Mouse (Mus musculus) heart, embryonic 16.5 days (tissue): ENCODE results near the gene Setd1b. TPM values are rescaled to one million over a fixed set of nuclear protein-coding genes. Genes with fewer than 3 reads are reported as not detected.

ENCODE experiments used
- ATAC-seq: fragments of 200-750 bp; cut with Nextera tagmentation; replicated peaks from 2 replicates; pipeline ENCODE4 v1.8.0; 2017; ENCODE audit warnings: moderate number of reproducible peaks; ENCODE audit not compliant: insufficient read depth, low FRiP score; ENCODE audit errors: extremely low read depth
- H3K27ac ChIP-seq: fragments of 300-500 bp; sonication (generic); 2 replicates; pipeline ENCODE4 v1.5.1; 2014; ENCODE audit warnings: mild to moderate bottlenecking, low read length, control low read depth, moderate library complexity
- H3K27me3 ChIP-seq: fragments of 300-500 bp; sonication (generic); 2 replicates; pipeline ENCODE4 v1.6.1; 2014; ENCODE audit warnings: low read length, mixed read lengths; ENCODE audit not compliant: control insufficient read depth, insufficient read depth
- H3K36me3 ChIP-seq: fragments of 300-500 bp; sonication (generic); 2 replicates; pipeline ENCODE4 v1.6.1; 2014; ENCODE audit not compliant: control insufficient read depth, insufficient read depth
- H3K4me1 ChIP-seq: fragments of 300-500 bp; sonication (generic); 2 replicates; pipeline ENCODE4 v1.6.1; 2014; ENCODE audit warnings: low read length, mixed read lengths; ENCODE audit not compliant: control insufficient read depth, insufficient read depth
- H3K4me2 ChIP-seq: fragments of 300-500 bp; sonication (generic); 2 replicates; pipeline ENCODE4 v1.6.1; 2014; ENCODE audit warnings: low read depth, mild to moderate bottlenecking, control low read depth, low read length
- H3K4me3 ChIP-seq: fragments of 300-500 bp; sonication (generic); 2 replicates; pipeline ENCODE4 v1.5.1; 2014; ENCODE audit warnings: mild to moderate bottlenecking, control low read depth, low read length
- H3K9ac ChIP-seq: fragments of 300-500 bp; sonication (generic); 2 replicates; pipeline ENCODE4 v1.6.1; 2014; ENCODE audit warnings: low read length, control low read depth
- H3K9me3 ChIP-seq: fragments of 300-500 bp; sonication (generic); replicated peaks from 2 replicates; pipeline ENCODE4 v1.6.1; 2016; ENCODE audit warnings: low read length; ENCODE audit not compliant: control insufficient read depth
- WGBS: fragments of 180-500 bp; shearing (Covaris S2); extraction: QIAGEN DNeasy Blood & Tissue Kit; methylation state at CpG from one replicate; pipeline ENCODE4 v1.1.7; 2014; 5-methylcytosine and 5-hydroxymethylcytosine counted together
- polyA plus RNA-seq: library from polyadenylated mRNA; unstranded; fragments of >200 nt; fragmentation: Nextera tagmentation; extraction: Ambion mirVana; gene quantifications from 2 replicates; pipeline ENCODE4 v1.2.1, GENCODE M21; 2015

Gene Setd1b
- polyA plus RNA-seq, 1 experiment from 2014 or later = 6.5 TPM

DNA sequence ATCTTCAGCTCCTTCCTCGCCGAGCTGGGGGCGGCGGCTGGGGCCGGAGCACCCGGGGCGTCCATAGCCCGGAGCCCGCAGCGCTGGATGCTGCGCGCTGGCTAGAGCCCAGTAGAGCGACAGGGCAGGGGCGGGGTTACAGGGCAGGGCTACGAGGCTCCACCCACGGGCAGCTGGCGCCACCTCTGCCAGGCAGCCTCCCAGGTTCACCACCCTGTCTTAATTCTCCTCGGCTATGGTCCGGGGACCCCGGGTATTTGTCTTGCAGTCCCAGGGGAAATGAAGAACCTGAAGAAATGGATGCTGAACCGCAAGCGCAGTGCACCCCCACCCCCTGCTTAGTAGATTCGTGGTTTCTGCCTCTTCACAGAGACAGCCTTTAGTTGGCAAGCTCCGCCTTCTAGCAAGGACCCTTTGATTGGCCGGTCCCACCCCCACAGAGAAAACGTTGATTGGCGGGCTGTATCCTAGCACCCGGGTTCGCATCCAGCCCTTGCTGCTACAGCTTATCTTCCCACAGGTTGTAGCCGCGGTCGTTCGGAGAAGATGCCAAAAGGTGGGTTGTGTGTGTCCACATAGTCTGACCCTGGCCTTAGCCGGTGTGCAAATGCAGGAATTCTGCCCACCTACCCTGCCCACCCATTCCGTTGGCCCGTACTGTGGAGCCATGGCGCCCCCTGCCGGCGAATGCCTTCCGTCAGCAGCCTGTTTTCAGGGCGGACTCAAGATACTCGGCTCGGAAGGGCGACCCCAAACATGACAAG lies 9.5 kb upstream of the Setd1b start, which contains the start of gene Rhof:
TSS of gene Rhof (minus strand) at position 385 of the 764 bp plus-strand sequence.
- ATAC-seq = no peak
- 2% methylated on average over 44 of the region's 44 CpGs for WGBS
- peak within 1 kb of the TSS; percentile 100 for H3K27ac ChIP-seq
- H3K27me3 ChIP-seq = no peaks in the 10 kb centered on the region
- peak within 1 kb of the TSS; percentile 72 for H3K9ac ChIP-seq
- H3K9me3 ChIP-seq = no peaks in the 10 kb centered on the region
- H3K4me1 ChIP-seq = peaks cover 59% of the 10 kb centered on the region
- H3K36me3 ChIP-seq = 0 out of 2 replicates have a peak, but pooled peaks cover 3% of the 10 kb centered on the region
- peak within 1 kb of the TSS; percentile 54 for H3K4me3 ChIP-seq
- peak within 1 kb of the TSS; percentile 98 for H3K4me2 ChIP-seq

DNA sequence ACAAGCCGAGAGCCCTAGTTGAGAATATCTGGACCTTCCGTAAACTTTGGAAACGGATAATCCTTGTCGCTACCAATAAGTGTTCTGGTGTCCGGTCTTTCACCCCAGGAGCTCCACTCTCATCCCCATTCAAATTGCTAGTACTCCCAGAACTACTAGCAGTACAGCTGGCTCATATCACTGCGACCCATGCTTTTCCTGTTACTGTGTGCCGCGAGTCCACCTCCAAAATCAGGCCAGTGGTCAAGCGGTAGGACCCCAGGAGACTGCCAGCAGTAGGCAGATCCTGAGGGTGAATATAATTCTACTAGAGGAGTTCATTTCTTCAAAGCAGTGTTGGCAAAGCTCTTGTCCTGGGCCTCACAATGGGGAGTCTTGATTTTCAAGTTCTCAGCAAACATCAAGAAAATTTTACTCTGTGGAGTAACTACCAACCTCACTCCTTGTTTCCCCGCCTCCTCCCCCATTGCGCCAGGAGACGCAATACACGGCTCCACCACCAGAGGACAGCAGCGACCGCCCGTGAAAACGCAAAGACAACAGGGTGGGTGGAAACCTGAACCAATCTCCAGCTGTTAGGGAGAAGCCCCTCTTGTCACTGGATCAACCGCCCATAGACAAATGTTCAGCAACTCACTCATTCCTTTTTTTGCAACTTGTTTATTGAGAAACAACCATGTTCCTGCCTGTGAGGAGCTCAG lies 8.8 kb upstream of the Setd1b start:
- H3K4me1 ChIP-seq = peaks cover 66% of the 10 kb centered on the region
- peak overlapping the region; percentile 72; the same call in 1 of the 2 replicates for H3K9ac ChIP-seq
- 20% methylated on average over 18 of the region's 18 CpGs for WGBS
- no peak for ATAC-seq
- H3K4me2 ChIP-seq = peak overlapping the region; percentile 98
- peak overlapping the region; percentile 20; the same call in 1 of the 2 replicates for H3K4me3 ChIP-seq
- H3K36me3 ChIP-seq = 0 out of 2 replicates have a peak, but pooled peaks cover 3% of the 10 kb centered on the region
- peak overlapping the region; percentile 100 for H3K27ac ChIP-seq
- H3K9me3 ChIP-seq = no peaks in the 10 kb centered on the region
- no peaks in the 10 kb centered on the region for H3K27me3 ChIP-seq

DNA sequence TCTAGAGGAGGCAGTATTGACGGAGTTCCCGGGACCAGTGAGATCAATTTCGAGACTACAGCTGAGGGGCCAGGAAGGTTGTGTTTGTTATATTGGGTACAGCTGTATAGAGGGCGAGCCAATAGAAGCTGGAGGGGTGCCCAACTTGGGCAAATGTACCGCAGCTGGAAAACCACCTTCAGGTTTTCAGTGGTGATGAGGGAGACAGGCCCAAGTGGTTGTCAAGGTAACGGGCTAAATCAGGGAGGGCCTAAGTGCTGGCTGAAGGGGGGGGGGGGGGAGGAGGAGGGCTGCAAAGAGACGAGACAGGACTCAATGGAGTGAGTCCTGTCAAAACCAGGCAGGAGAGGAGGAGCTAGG lies 8.2 kb upstream of the Setd1b start:
- 26% methylated on average over 7 of the region's 7 CpGs for WGBS
- Histone ChIP-seq H3K4me3 (peak overlapping the region; percentile 20; the same call in 1 of the 2 replicates), H3K9ac (peak overlapping the region; percentile 72; the same call in 1 of the 2 replicates), H3K9me3 (no peaks in the 10 kb centered on the region), H3K27me3 (no peaks in the 10 kb centered on the region), H3K36me3 (0 out of 2 replicates have a peak, but pooled peaks cover 3% of the 10 kb centered on the region), H3K4me2 (peak overlapping the region; percentile 98), H3K4me1 (peaks cover 68% of the 10 kb centered on the region), H3K27ac (peak overlapping the region; percentile 100)
- ATAC-seq = no peak

DNA sequence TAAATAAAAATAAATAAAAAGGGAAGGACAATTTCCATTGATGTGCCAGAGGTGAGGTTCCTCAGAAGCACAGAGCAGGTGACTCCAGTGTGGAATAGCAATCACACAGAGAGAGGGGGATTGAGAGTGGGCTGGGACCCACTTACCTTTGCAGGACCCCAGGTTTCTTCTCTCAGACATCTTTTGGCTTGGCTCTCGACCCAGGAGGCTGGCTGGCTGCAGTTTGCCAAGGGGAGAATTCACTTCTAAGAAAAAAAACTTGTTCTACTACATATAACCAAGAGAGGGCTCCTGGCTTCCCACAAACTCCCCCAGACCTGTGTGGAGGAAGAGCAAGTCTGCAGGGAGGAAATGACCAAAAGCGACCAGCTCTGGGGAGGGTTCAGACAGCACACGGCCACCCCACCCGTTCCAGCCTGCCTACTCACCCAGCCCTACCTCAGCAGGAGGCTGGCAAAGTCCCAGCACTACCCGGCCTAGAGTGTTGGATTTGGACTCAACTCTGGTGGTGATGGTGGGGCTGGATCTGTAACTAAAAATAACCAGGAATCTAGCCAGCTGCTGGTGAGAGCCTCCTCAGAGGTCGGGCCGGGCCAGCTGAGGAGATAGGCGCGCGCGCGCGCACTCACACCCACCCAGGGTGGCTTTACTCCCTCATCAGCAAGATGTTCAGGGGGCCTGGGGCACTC lies 7.7 kb upstream of the Setd1b start:
- Histone ChIP-seq H3K4me2 (peak overlapping the region; percentile 98), H3K9me3 (no peaks in the 10 kb centered on the region), H3K27ac (peak overlapping the region; percentile 100), H3K36me3 (0 out of 2 replicates have a peak, but pooled peaks cover 3% of the 10 kb centered on the region), H3K27me3 (no peaks in the 10 kb centered on the region), H3K4me1 (peaks cover 66% of the 10 kb centered on the region), H3K4me3 (peak overlapping the region; percentile 73), H3K9ac (peak overlapping the region; percentile 72)
- ATAC-seq = peak; percentile 7
- WGBS = 6% methylated on average over 13 of the region's 13 CpGs

DNA sequence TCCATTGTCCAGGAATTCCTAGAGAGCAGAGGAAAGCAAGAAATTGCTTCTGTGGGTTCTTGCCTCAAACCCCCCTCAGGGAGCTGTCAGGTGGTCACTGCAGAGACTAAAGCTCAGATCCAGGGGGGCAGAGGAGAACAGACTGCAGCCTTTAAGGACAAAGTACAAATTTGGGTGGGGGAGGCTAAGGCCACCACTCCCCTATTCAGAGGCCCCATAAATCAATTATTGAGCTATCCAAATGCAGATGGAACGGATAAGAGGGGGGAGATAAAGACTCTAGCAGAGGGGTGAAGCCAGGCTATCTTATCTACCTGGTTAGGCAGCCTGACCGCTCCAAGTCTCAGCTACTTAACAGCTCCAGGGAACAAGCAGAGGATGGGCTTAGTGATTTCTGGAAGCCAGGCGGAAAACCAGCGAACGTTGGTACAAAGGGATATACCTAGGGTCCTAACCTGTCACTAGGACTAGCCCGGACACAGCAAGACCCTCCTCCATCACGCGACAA lies 7.1 kb upstream of the Setd1b start:
- WGBS = 19% methylated on average over 8 of the region's 8 CpGs
- H3K27ac ChIP-seq = peak overlapping the region; percentile 100

DNA sequence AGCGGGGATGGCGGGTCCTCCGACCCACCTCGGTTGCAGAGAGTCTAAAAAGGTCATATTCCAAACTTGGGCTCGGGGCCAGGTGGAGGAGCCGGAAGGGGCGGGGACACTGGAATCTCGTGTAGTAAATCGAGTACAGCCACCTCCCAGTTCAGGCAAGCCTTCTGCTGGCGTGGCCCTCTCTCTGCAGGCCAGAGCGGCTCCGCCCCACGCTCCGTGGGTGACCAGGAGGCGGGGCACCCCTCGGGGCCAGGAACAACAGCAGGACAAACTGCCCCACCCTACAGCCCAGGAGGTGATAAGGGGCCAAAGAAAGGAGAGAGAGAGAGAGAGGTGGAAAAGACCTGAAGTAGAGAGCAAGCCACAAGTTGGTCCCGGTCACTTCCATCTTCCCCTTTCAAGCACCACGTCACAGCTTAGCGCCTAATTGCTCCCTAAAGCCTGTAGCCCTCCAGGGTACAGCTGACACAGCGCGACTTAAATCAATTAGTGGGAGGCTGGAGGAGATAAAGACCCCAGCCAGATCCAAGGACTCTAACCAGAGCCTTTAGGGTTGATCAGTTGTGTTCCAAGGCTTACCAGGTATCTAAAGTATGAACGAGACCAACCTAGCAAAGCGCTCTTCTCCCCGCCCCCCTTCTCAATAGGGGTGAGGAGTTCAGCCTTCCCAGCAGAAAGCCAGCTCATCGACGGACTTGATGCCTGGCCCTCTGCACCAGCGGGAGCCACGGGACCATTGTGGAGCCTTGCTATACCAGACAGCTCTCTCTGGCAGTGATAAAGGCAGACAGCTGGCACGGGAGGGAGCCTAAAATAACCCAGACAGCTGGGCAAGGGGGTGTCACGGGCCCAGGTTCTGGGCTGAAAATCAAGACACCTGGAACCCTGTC lies 6.3 kb upstream of the Setd1b start:
- peak; percentile 29 for ATAC-seq
- Histone ChIP-seq H3K36me3 (0 out of 2 replicates have a peak, but pooled peaks cover 3% of the 10 kb centered on the region), H3K4me3 (peak overlapping the region; percentile 73), H3K4me1 (peaks cover 68% of the 10 kb centered on the region), H3K27me3 (no peaks in the 10 kb centered on the region), H3K27ac (peak overlapping the region; percentile 100), H3K9ac (peak overlapping the region; percentile 72), H3K4me2 (peak overlapping the region; percentile 98), H3K9me3 (no peaks in the 10 kb centered on the region)
- WGBS = 3% methylated on average over 30 of the region's 30 CpGs

More for the DNA sequence above, 7.1 kb upstream of the Setd1b start:
- 0 out of 2 replicates have a peak, but pooled peaks cover 3% of the 10 kb centered on the region for H3K36me3 ChIP-seq
- no peaks in the 10 kb centered on the region for H3K27me3 ChIP-seq
- peaks cover 68% of the 10 kb centered on the region for H3K4me1 ChIP-seq
- peak overlapping the region; percentile 72 for H3K9ac ChIP-seq
- ATAC-seq = no peak
- no peaks in the 10 kb centered on the region for H3K9me3 ChIP-seq
- peak overlapping the region; percentile 73 for H3K4me3 ChIP-seq
- H3K4me2 ChIP-seq = peak overlapping the region; percentile 98

DNA sequence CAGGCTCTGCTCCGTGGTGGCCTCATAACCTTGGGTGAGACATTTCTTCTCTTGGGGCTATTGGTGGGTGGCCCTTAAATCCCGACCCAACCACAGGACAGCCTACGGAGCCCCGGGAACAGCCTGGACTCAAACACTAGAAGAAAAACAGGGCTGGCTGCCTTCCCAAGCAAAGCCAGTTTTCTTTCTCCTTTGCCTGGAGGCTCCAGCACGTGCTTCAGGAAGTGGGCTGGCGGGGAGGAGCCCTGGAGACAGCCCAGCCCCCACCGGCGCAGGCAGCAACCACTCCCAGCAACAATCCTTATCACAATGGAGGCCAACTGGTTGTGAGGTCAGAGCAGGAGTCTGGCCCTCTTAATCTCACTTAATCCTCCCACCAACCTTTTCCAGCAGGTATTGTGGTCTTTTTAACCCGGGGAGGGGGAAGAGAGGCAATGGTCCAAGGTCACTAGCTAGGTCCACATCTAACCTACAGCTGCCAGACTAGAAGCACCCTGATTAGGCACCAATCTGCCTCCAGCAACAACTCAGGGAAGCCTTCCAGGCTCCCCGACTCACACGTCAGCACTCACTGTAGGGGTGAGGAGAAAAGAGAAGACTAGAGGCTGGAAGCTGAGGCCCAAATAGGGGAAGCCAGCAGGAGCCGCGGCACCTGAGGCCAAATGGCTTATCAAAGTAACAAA lies 5.5 kb upstream of the Setd1b start:
- Histone ChIP-seq H3K9ac (peak overlapping the region; percentile 100), H3K9me3 (no peaks in the 10 kb centered on the region), H3K4me1 (peaks cover 68% of the 10 kb centered on the region), H3K36me3 (0 out of 2 replicates have a peak, but pooled peaks cover 3% of the 10 kb centered on the region), H3K4me3 (peak overlapping the region; percentile 73), H3K27me3 (no peaks in the 10 kb centered on the region), H3K4me2 (peak overlapping the region; percentile 98), H3K27ac (peak overlapping the region; percentile 100)
- ATAC-seq = peak; percentile 56
- WGBS = under 1% methylated on average over 13 of the region's 13 CpGs
